Mouse (Mus musculus): ENCODE measurements around the gene Tex2. TPM values are rescaled to one million over a fixed set of nuclear protein-coding genes. Genes with fewer than 3 reads are reported as not detected.

Gene Tex2
- polyA plus RNA-seq, 1 experiment from 2014 or later = 39.5 TPM

DNA sequence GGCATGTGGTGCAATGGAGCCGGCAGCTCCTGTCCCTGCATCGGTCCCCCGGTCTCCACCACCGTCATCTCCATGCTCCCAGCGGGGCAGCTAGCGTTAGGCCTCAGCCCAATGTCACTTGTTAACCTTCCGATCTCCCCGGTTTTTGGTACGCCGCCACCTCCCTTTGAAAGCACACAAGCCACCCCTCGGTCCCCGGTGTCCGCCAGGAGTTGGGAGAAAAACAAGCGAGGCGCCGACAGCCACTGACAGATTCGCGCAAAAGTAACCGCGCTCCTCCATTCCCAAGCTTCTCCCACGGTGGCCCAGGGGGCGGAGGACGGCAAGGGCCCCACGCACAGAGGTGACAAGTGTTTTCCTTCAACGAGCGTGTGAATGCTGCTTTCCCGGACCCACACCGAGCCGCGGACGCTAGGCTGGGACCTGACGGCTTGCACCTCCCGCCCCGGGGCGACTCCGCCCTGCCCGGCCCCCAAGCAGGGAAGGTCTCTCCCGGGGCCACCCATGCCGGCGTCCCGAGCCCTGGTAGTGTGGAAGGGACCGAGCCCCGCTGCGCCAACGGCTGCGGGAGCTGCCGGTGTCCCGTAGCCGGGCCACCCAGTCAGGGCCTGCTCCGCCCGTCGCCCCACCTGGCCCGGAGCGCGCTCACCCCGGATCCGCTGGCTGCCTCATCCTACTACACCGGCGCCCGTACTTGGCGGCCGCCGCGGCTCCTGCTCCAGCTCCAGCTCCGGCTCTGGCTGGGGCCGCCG is 838 bp downstream of the Tex2 start:
- H3K4me1 ChIP-seq (ENCODE audit: control insufficient read depth, insufficient read depth, low read length) = peaks cover 11% of the 10 kb centered on the region
- peak overlapping the region; percentile 78 for H3K9ac ChIP-seq (replicated peaks; ENCODE audit: low read depth, low read length)
- peak overlapping the region; percentile 84 for H3K27ac ChIP-seq (ENCODE audit: low read depth, low read length)
- H3K4me3 ChIP-seq (ENCODE audit: low read depth, low read length) = peak overlapping the region; percentile 92
- no peaks in the 10 kb centered on the region for H3K27me3 ChIP-seq (ENCODE audit: control insufficient read depth, insufficient read depth, low read length)
- H3K36me3 ChIP-seq (ENCODE audit: control insufficient read depth, insufficient read depth, low read length) = no peaks in the 10 kb centered on the region
- H3K9me3 ChIP-seq (ENCODE audit: control insufficient read depth, low read length) = no peaks in the 10 kb centered on the region
- 0% methylated on average over 64 of the region's 67 CpGs for WGBS
- H3K4me2 ChIP-seq (ENCODE audit: low read depth, low read length) = peak overlapping the region; percentile 84
- ATAC-seq (ENCODE audit: low read depth) = peak; percentile 82

DNA sequence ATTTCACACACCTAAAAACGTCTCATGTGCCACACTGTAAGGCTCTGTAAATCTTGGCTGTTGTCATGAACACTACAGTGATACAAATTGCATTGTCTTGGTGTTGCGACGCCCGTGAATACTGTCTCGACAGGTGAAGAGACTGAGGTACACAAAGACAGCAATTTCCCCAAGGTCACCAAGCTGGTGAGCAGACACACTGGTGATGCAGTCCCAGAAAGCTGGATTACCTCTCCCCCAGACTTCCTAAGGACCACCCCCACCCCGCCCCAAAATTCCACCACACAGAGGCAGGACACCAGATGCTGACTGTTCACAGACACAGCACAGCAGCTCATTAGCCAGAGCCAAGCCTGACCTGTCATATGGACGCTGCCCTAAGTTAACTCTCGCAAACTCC is 3.5 kb downstream of the Tex2 start:
- no peak for ATAC-seq (ENCODE audit: low read depth)
- 68% methylated on average over 8 of the region's 8 CpGs for WGBS
- H3K9ac ChIP-seq (replicated peaks; ENCODE audit: low read depth, low read length) = no peak overlapping the region
- H3K9me3 ChIP-seq (ENCODE audit: control insufficient read depth, low read length) = no peaks in the 10 kb centered on the region
- no peak overlapping the region for H3K27ac ChIP-seq (ENCODE audit: low read depth, low read length)
- no peak overlapping the region for H3K4me2 ChIP-seq (ENCODE audit: low read depth, low read length)
- H3K36me3 ChIP-seq (ENCODE audit: control insufficient read depth, insufficient read depth, low read length) = no peaks in the 10 kb centered on the region
- H3K27me3 ChIP-seq (ENCODE audit: control insufficient read depth, insufficient read depth, low read length) = no peaks in the 10 kb centered on the region
- no peak overlapping the region for H3K4me3 ChIP-seq (ENCODE audit: low read depth, low read length)
- peaks cover 11% of the 10 kb centered on the region for H3K4me1 ChIP-seq (ENCODE audit: control insufficient read depth, insufficient read depth, low read length)

DNA sequence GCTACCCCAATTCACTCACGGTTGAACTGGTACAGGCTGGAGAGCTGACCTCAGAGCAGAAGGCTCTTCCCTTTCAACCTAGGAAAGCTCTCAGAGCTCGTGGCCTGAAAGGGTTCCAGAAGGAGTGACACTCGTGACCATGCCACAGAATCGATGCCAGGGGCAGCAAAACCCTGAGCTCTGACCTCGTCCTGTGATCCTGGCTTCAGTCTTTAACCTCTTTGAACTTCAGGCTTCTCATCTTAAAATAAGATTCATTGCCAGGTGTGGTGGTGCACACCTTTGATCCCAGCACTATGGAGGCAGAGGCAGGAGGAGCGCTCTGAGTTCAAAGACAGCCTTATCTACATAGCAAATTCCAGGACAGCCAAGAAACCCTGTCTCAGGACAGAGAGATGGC is 5.9 kb downstream of the Tex2 start:
- H3K4me2 ChIP-seq (ENCODE audit: low read depth, low read length) = no peak overlapping the region
- H3K9me3 ChIP-seq (ENCODE audit: control insufficient read depth, low read length) = no peaks in the 10 kb centered on the region
- no peaks in the 10 kb centered on the region for H3K27me3 ChIP-seq (ENCODE audit: control insufficient read depth, insufficient read depth, low read length)
- H3K4me1 ChIP-seq (ENCODE audit: control insufficient read depth, insufficient read depth, low read length) = peaks cover 8% of the 10 kb centered on the region
- H3K4me3 ChIP-seq (ENCODE audit: low read depth, low read length) = no peak overlapping the region
- 70% methylated on average over 6 of the region's 6 CpGs for WGBS
- H3K27ac ChIP-seq (ENCODE audit: low read depth, low read length) = no peak overlapping the region
- H3K9ac ChIP-seq (replicated peaks; ENCODE audit: low read depth, low read length) = no peak overlapping the region
- no peak for ATAC-seq (ENCODE audit: low read depth)
- H3K36me3 ChIP-seq (ENCODE audit: control insufficient read depth, insufficient read depth, low read length) = no peaks in the 10 kb centered on the region

DNA sequence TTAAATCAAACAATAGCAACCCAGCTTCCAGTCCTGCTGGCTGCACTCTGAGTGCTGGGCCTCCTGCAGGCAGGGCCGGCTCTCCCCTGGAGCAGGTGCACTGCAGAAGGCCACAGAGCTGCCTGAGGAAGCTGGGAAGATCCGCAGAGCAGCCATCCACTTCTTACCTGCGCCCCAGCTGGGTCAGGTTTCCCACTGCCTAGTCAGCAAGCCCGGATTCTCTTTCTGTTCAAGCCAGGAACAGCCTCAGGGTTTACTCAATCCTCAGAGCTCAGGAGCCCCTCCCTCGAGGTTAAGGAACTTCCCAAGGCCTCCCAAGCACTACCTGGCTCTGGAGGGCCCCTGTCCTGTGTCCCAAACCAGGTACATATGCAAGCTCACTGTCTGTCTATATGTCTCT is 7.2 kb downstream of the Tex2 start:
- no peaks in the 10 kb centered on the region for H3K9me3 ChIP-seq (ENCODE audit: control insufficient read depth, low read length)
- H3K4me1 ChIP-seq (ENCODE audit: control insufficient read depth, insufficient read depth, low read length) = no peaks in the 10 kb centered on the region
- WGBS = 53% methylated on average over 5 of the region's 5 CpGs
- no peaks in the 10 kb centered on the region for H3K36me3 ChIP-seq (ENCODE audit: control insufficient read depth, insufficient read depth, low read length)
- H3K27ac ChIP-seq (ENCODE audit: low read depth, low read length) = no peak overlapping the region
- no peak overlapping the region for H3K4me2 ChIP-seq (ENCODE audit: low read depth, low read length)
- no peak overlapping the region for H3K4me3 ChIP-seq (ENCODE audit: low read depth, low read length)
- no peak overlapping the region for H3K9ac ChIP-seq (replicated peaks; ENCODE audit: low read depth, low read length)
- ATAC-seq (ENCODE audit: low read depth) = no peak
- H3K27me3 ChIP-seq (ENCODE audit: control insufficient read depth, insufficient read depth, low read length) = no peaks in the 10 kb centered on the region

DNA sequence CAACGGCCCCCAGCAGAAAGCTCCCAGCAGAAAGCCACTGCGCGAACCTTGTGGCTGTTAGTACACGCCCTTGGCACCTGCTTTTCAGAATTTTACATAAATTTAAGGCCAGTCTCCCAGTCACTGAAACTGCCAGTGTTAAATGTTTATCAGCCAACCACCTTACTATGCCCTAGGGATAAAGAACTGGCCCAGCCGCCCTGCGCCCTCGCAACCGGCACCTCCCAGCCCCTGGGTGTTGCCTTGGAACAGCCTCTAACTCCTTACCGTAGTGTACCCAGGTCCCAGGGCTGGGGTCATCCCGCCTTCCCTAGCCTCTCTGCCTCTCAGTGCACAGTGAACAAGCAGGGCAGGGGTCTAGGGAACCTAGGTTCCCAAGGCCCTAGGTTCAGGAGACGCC is 10.0 kb downstream of the Tex2 start:
- no peaks in the 10 kb centered on the region for H3K36me3 ChIP-seq (ENCODE audit: control insufficient read depth, insufficient read depth, low read length)
- no peaks in the 10 kb centered on the region for H3K4me1 ChIP-seq (ENCODE audit: control insufficient read depth, insufficient read depth, low read length)
- no peaks in the 10 kb centered on the region for H3K27me3 ChIP-seq (ENCODE audit: control insufficient read depth, insufficient read depth, low read length)
- WGBS = 91% methylated on average over 11 of the region's 11 CpGs
- H3K9ac ChIP-seq (replicated peaks; ENCODE audit: low read depth, low read length) = no peak overlapping the region
- no peak for ATAC-seq (ENCODE audit: low read depth)
- no peak overlapping the region for H3K27ac ChIP-seq (ENCODE audit: low read depth, low read length)
- no peak overlapping the region for H3K4me3 ChIP-seq (ENCODE audit: low read depth, low read length)
- H3K9me3 ChIP-seq (ENCODE audit: control insufficient read depth, low read length) = no peaks in the 10 kb centered on the region
- no peak overlapping the region for H3K4me2 ChIP-seq (ENCODE audit: low read depth, low read length)

DNA sequence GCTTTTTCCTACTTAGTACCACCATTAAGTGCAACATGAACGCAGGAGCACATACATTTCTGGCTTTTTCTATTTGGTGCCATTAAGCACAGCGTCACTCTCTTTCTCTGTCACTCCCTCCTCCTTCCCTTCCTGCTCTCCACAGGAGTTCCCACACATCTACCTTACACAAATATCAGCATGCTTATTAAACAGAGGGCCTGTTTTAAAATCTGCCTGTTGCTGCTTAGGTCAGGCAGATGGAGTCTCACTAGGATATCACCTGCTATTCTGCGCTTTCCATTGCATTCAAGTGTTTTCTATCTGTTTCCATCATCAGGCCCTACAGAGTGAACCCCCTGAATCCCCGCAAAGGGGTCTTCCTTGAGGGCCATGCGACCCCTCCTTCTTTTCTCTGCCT is 13.1 kb downstream of the Tex2 start:
- ATAC-seq (ENCODE audit: low read depth) = no peak
- no peak overlapping the region for H3K9ac ChIP-seq (replicated peaks; ENCODE audit: low read depth, low read length)
- H3K9me3 ChIP-seq (ENCODE audit: control insufficient read depth, low read length) = no peaks in the 10 kb centered on the region
- H3K4me3 ChIP-seq (ENCODE audit: low read depth, low read length) = no peak overlapping the region
- no peak overlapping the region for H3K4me2 ChIP-seq (ENCODE audit: low read depth, low read length)
- 76% methylated on average over 5 of the region's 5 CpGs for WGBS
- H3K27ac ChIP-seq (ENCODE audit: low read depth, low read length) = no peak overlapping the region
- no peaks in the 10 kb centered on the region for H3K27me3 ChIP-seq (ENCODE audit: control insufficient read depth, insufficient read depth, low read length)
- no peaks in the 10 kb centered on the region for H3K36me3 ChIP-seq (ENCODE audit: control insufficient read depth, insufficient read depth, low read length)
- no peaks in the 10 kb centered on the region for H3K4me1 ChIP-seq (ENCODE audit: control insufficient read depth, insufficient read depth, low read length)

DNA sequence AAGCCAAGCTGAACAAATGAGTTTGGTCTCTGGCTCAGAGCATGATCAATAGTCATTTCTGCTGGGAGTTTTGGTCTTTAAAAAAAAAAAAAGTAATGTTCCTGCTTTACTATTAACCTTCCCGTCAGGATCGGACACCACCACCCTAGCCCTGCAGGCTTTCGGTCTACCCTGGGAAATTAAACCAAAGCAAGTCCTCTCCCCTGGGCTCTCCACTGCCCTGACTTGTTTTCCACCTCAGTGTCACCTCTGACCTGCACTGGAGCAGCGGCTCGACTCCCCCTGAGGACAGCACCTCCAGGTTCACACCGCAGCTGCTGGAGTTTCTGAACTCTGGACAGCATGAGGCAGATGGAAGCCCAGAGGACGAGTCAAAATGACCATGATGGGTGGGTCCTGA is 13.9 kb downstream of the Tex2 start:
- WGBS = 74% methylated on average over 7 of the region's 7 CpGs
- H3K9ac ChIP-seq (replicated peaks; ENCODE audit: low read depth, low read length) = no peak overlapping the region
- ATAC-seq (ENCODE audit: low read depth) = no peak
- H3K36me3 ChIP-seq (ENCODE audit: control insufficient read depth, insufficient read depth, low read length) = no peaks in the 10 kb centered on the region
- no peak overlapping the region for H3K4me2 ChIP-seq (ENCODE audit: low read depth, low read length)
- H3K4me1 ChIP-seq (ENCODE audit: control insufficient read depth, insufficient read depth, low read length) = no peaks in the 10 kb centered on the region
- no peaks in the 10 kb centered on the region for H3K9me3 ChIP-seq (ENCODE audit: control insufficient read depth, low read length)
- H3K27me3 ChIP-seq (ENCODE audit: control insufficient read depth, insufficient read depth, low read length) = no peaks in the 10 kb centered on the region
- no peak overlapping the region for H3K4me3 ChIP-seq (ENCODE audit: low read depth, low read length)
- no peak overlapping the region for H3K27ac ChIP-seq (ENCODE audit: low read depth, low read length)

DNA sequence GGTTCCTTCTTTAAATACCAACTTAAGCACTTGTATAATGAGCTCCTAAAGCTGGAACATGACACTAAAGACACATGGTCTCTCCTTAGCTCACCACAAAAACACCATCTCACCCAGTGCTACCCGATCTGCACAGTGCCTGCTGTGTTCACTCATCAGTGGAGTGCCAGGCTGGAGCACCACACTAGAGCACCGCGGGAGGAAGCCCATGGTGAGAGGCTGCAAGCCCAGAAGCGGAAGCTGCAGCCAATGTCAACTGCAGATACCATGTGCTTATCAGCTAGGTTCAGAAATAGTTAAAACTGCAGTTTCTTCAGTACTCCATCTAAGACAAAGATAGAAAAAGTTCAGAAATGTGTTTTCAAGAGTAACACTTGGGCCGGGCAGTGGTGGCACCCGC is 14.9 kb downstream of the Tex2 start:
- ATAC-seq (ENCODE audit: low read depth) = no peak
- WGBS = 83% methylated on average over 6 of the region's 6 CpGs
- H3K9me3 ChIP-seq (ENCODE audit: control insufficient read depth, low read length) = no peaks in the 10 kb centered on the region
- H3K4me1 ChIP-seq (ENCODE audit: control insufficient read depth, insufficient read depth, low read length) = no peaks in the 10 kb centered on the region
- H3K9ac ChIP-seq (replicated peaks; ENCODE audit: low read depth, low read length) = no peak overlapping the region
- H3K36me3 ChIP-seq (ENCODE audit: control insufficient read depth, insufficient read depth, low read length) = no peaks in the 10 kb centered on the region
- H3K4me2 ChIP-seq (ENCODE audit: low read depth, low read length) = no peak overlapping the region
- no peak overlapping the region for H3K27ac ChIP-seq (ENCODE audit: low read depth, low read length)
- H3K4me3 ChIP-seq (ENCODE audit: low read depth, low read length) = no peak overlapping the region
- H3K27me3 ChIP-seq (ENCODE audit: control insufficient read depth, insufficient read depth, low read length) = no peaks in the 10 kb centered on the region

DNA sequence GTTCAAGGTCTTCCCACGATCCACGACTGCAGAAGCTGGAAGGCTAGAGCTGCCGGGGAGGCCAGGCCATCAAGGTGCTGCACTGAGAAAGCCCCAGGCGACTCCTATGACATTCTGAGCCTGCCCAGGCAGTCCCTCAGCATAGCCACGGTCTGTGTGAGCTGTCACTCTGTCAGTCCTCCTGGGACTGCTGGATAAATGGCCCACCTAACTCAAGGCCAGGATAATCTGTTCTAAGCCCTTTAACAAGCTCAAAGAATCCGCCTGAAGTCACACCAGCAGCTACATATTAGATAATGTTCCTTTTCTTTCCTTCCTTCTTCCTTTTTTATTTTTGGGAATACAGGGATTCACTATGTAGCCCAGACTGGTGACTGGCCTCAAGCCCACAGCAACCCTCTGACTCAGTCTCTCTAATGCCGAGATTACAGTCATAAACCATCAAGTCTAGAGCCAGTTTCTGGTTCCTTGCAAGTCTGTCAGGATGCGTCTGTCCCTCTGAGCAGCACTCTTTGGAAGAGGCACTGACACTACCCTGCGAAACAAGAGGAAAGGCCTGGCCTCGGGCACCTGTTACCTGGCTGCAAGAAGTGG is 15.4 kb downstream of the Tex2 start:
- H3K4me2 ChIP-seq (ENCODE audit: low read depth, low read length) = no peak overlapping the region
- no peak overlapping the region for H3K9ac ChIP-seq (replicated peaks; ENCODE audit: low read depth, low read length)
- no peaks in the 10 kb centered on the region for H3K27me3 ChIP-seq (ENCODE audit: control insufficient read depth, insufficient read depth, low read length)
- no peak overlapping the region for H3K4me3 ChIP-seq (ENCODE audit: low read depth, low read length)
- no peak for ATAC-seq (ENCODE audit: low read depth)
- no peaks in the 10 kb centered on the region for H3K9me3 ChIP-seq (ENCODE audit: control insufficient read depth, low read length)
- H3K4me1 ChIP-seq (ENCODE audit: control insufficient read depth, insufficient read depth, low read length) = no peaks in the 10 kb centered on the region
- no peak overlapping the region for H3K27ac ChIP-seq (ENCODE audit: low read depth, low read length)
- no peaks in the 10 kb centered on the region for H3K36me3 ChIP-seq (ENCODE audit: control insufficient read depth, insufficient read depth, low read length)
- WGBS = 78% methylated on average over 10 of the region's 10 CpGs

Data from neural tube, embryonic 14.5 days (tissue).